Mouse (Mus musculus): Measurements from ENCODE around the gene Smyd4. TPM values are rescaled to one million over a fixed set of nuclear protein-coding genes. Genes with fewer than 3 reads are reported as not detected.
A peak's percentile ranks its signal among the peaks of the same experiment; 100 is the strongest.
"Not testable (repeated sequence)": the region's sequence is repeated elsewhere in the genome, so short reads cannot be mapped to it uniquely, and the experiment has no call there.

The Smyd4 gene
- polyA plus RNA-seq, 1 experiment from 2014 or later, result 4.6 TPM

DNA sequence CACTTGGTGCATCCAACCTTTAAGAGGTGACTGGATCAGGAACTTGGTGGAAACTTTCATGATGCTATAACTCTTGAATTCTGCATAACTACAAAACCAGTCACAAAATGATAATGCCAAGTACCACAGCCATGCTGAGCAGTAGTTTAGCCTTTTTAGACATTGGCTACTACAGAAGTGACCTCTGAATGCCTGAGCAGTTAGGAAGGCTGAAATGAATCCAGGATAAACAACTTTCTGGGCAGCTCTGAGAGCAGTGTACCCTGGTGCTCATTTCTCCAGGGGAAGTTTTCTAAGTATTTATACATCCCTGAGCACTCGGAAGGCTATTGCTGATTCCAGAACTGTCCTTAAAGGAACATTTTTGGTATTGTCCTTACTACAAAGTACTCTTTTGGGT is 7.2 kb downstream of the Smyd4 start:
- 86% methylated on average over 1 of the region's 1 CpGs for WGBS (ENCODE audit: insufficient replicate concordance)

GRCm38 (mm10) chr11:75377125-75377524 is 28.9 kb downstream of the Smyd4 start:
- no peaks in the 10 kb centered on the region; the same call in 1 of the 2 replicates for H3K4me1 ChIP-seq (ENCODE audit: control insufficient read depth, low read depth, low read length)
- no peak overlapping the region for H3K4me3 ChIP-seq (ENCODE audit: low read depth, low read length)
- no peaks in the 10 kb centered on the region for H3K27me3 ChIP-seq (ENCODE audit: control insufficient read depth, insufficient read depth, low read depth, low read length)
- 29% methylated on average over 1 of the region's 1 CpGs for WGBS (ENCODE audit: insufficient replicate concordance)
- H3K36me3 ChIP-seq (ENCODE audit: control insufficient read depth, insufficient read depth), result no peaks in the 10 kb centered on the region
- no peak overlapping the region for H3K4me2 ChIP-seq (ENCODE audit: low read depth, low read length)
- no peak overlapping the region for H3K27ac ChIP-seq (ENCODE audit: low read length)
- no peak overlapping the region for H3K9ac ChIP-seq (ENCODE audit: low read depth, low read length)
- peak; percentile 53; the same call in 1 of the 2 replicates for ATAC-seq (ENCODE audit: low read depth)
- no peaks in the 10 kb centered on the region for H3K9me3 ChIP-seq (replicated peaks; ENCODE audit: control insufficient read depth, low read length)

More for the DNA sequence above, 7.2 kb downstream of the Smyd4 start:
- no peak for ATAC-seq (ENCODE audit: low read depth)
- H3K4me3 ChIP-seq (ENCODE audit: low read depth, low read length), result no peak overlapping the region
- H3K27me3 ChIP-seq (ENCODE audit: control insufficient read depth, insufficient read depth, low read depth, low read length), result no peaks in the 10 kb centered on the region
- H3K9ac ChIP-seq (ENCODE audit: low read depth, low read length), result no peak overlapping the region
- no peaks in the 10 kb centered on the region for H3K9me3 ChIP-seq (replicated peaks; ENCODE audit: control insufficient read depth, low read length)
- H3K4me1 ChIP-seq (ENCODE audit: control insufficient read depth, low read depth, low read length), result peaks cover 2% of the 10 kb centered on the region
- no peaks in the 10 kb centered on the region for H3K36me3 ChIP-seq (ENCODE audit: control insufficient read depth, insufficient read depth)
- no peak overlapping the region for H3K27ac ChIP-seq (ENCODE audit: low read length)
- H3K4me2 ChIP-seq (ENCODE audit: low read depth, low read length), result no peak overlapping the region

DNA sequence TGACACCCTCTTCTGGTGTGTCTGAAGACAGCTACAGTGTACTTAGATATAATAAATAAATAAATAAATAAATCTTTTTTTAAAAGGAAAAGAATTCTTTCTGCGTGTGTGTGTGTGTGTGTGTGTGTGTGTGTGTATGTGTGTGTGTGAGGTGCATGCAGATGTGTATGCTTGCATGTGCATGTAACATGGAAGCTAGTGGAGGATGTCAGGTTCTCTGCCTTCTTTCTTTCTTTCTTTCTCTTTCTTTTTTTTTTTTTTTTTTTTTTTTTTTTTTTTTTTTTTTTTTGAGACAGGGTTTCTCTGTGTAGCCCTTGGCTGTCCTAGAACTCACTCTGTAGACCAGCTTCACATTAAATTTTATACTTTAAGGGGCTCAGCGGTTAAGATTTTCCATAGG is 30.6 kb downstream of the Smyd4 start:
- not testable (repeated sequence) for H3K27ac ChIP-seq (ENCODE audit: low read length); H3K36me3 ChIP-seq (ENCODE audit: control insufficient read depth, insufficient read depth); ATAC-seq (ENCODE audit: low read depth); H3K4me2 ChIP-seq (ENCODE audit: low read depth, low read length); H3K4me1 ChIP-seq (ENCODE audit: control insufficient read depth, low read depth, low read length); H3K27me3 ChIP-seq (ENCODE audit: control insufficient read depth, insufficient read depth, low read depth, low read length); H3K9ac ChIP-seq (ENCODE audit: low read depth, low read length); H3K9me3 ChIP-seq (replicated peaks; ENCODE audit: control insufficient read depth, low read length); H3K4me3 ChIP-seq (ENCODE audit: low read depth, low read length)
- 74% methylated on average over 2 of the region's 2 CpGs for WGBS (ENCODE audit: insufficient replicate concordance)

GRCm38 (mm10) chr11:75383529-75383928 is 35.3 kb downstream of the Smyd4 start:
- not testable (repeated sequence) for H3K9ac ChIP-seq (ENCODE audit: low read depth, low read length); ATAC-seq (ENCODE audit: low read depth); H3K36me3 ChIP-seq (ENCODE audit: control insufficient read depth, insufficient read depth); H3K4me2 ChIP-seq (ENCODE audit: low read depth, low read length); H3K27me3 ChIP-seq (ENCODE audit: control insufficient read depth, insufficient read depth, low read depth, low read length); H3K4me3 ChIP-seq (ENCODE audit: low read depth, low read length); H3K27ac ChIP-seq (ENCODE audit: low read length); H3K4me1 ChIP-seq (ENCODE audit: control insufficient read depth, low read depth, low read length); H3K9me3 ChIP-seq (replicated peaks; ENCODE audit: control insufficient read depth, low read length)
- 18% methylated on average over 3 of the region's 3 CpGs for WGBS (ENCODE audit: insufficient replicate concordance)

DNA sequence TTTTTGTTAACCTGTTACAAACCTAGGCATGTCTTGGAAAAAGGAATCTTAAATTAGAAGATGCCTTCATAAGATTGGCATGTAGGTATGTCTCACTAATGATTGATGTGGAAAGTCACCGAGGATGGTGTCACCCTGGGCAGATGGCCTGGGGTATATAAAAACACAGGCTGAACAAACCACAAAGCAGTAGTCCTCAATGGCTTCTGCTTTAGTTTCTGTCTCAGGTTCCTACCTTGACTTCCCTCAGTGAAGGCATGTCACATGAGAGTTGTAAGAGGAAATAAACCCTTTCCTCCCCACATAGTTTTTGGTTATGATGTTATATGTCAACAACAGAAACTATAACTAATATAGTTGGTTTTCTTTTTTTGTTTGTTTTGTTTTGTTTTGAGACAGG is 47.4 kb downstream of the Smyd4 start:
- WGBS (ENCODE audit: insufficient replicate concordance), result 38% methylated on average over 1 of the region's 1 CpGs
- H3K36me3 ChIP-seq (ENCODE audit: control insufficient read depth, insufficient read depth), result no peaks in the 10 kb centered on the region
- no peaks in the 10 kb centered on the region for H3K4me1 ChIP-seq (ENCODE audit: control insufficient read depth, low read depth, low read length)
- no peaks in the 10 kb centered on the region for H3K9me3 ChIP-seq (replicated peaks; ENCODE audit: control insufficient read depth, low read length)
- no peak overlapping the region for H3K4me2 ChIP-seq (ENCODE audit: low read depth, low read length)
- no peak for ATAC-seq (ENCODE audit: low read depth)
- no peaks in the 10 kb centered on the region for H3K27me3 ChIP-seq (ENCODE audit: control insufficient read depth, insufficient read depth, low read depth, low read length)
- H3K27ac ChIP-seq (ENCODE audit: low read length), result no peak overlapping the region
- no peak overlapping the region for H3K9ac ChIP-seq (ENCODE audit: low read depth, low read length)
- H3K4me3 ChIP-seq (ENCODE audit: low read depth, low read length), result no peak overlapping the region

DNA sequence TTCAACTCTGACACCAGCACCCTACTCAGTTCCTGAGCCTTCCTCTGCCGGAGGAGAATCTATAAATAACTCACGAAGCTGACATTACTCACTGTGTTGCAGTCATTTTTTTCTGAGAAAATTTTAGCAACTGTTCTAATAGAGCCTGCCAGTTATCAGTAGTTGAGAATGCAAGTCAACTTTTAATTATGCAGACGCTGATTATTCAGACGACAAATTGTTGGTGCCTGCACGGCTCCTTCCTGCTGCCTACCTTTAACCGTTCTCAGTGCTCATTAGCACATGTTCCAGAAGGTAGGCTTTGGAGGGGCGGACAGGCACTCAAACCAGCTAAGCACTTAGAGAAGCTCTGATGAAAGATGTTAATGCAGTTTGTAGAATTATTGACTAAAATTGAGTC is 49.2 kb downstream of the Smyd4 start:
- Histone ChIP-seq H3K4me1 (ENCODE audit: control insufficient read depth, low read depth, low read length) (no peaks in the 10 kb centered on the region; the same call in 1 of the 2 replicates), H3K4me2 (ENCODE audit: low read depth, low read length) (no peak overlapping the region), H3K36me3 (ENCODE audit: control insufficient read depth, insufficient read depth) (no peaks in the 10 kb centered on the region), H3K27ac (ENCODE audit: low read length) (no peak overlapping the region), H3K4me3 (ENCODE audit: low read depth, low read length) (no peak overlapping the region), H3K27me3 (ENCODE audit: control insufficient read depth, insufficient read depth, low read depth, low read length) (no peaks in the 10 kb centered on the region), H3K9me3 (replicated peaks; ENCODE audit: control insufficient read depth, low read length) (no peaks in the 10 kb centered on the region), H3K9ac (ENCODE audit: low read depth, low read length) (no peak overlapping the region)
- no peak for ATAC-seq (ENCODE audit: low read depth)
- WGBS (ENCODE audit: insufficient replicate concordance), result 55% methylated on average over 7 of the region's 7 CpGs

GRCm38 (mm10) chr11:75399411-75399841 is 51.2 kb downstream of the Smyd4 start:
- Histone ChIP-seq H3K4me1 (ENCODE audit: control insufficient read depth, low read depth, low read length) (no peaks in the 10 kb centered on the region; the same call in 1 of the 2 replicates), H3K27ac (ENCODE audit: low read length) (no peak overlapping the region), H3K36me3 (ENCODE audit: control insufficient read depth, insufficient read depth) (no peaks in the 10 kb centered on the region), H3K4me2 (ENCODE audit: low read depth, low read length) (no peak overlapping the region), H3K4me3 (ENCODE audit: low read depth, low read length) (no peak overlapping the region), H3K9me3 (replicated peaks; ENCODE audit: control insufficient read depth, low read length) (no peaks in the 10 kb centered on the region), H3K9ac (ENCODE audit: low read depth, low read length) (no peak overlapping the region), H3K27me3 (ENCODE audit: control insufficient read depth, insufficient read depth, low read depth, low read length) (no peaks in the 10 kb centered on the region)
- ATAC-seq (ENCODE audit: low read depth), result no peak
- 71% methylated on average over 11 of the region's 11 CpGs for WGBS (ENCODE audit: insufficient replicate concordance)

- Histone ChIP-seq H3K36me3 (ENCODE audit: control insufficient read depth, insufficient read depth) (no peaks in the 10 kb centered on the region), H3K4me1 (ENCODE audit: control insufficient read depth, low read depth, low read length) (no peaks in the 10 kb centered on the region; the same call in 1 of the 2 replicates), H3K27ac (ENCODE audit: low read length) (no peak overlapping the region), H3K4me3 (ENCODE audit: low read depth, low read length) (no peak overlapping the region), H3K9me3 (replicated peaks; ENCODE audit: control insufficient read depth, low read length) (no peaks in the 10 kb centered on the region), H3K4me2 (ENCODE audit: low read depth, low read length) (no peak overlapping the region), H3K9ac (ENCODE audit: low read depth, low read length) (no peak overlapping the region), H3K27me3 (ENCODE audit: control insufficient read depth, insufficient read depth, low read depth, low read length) (no peaks in the 10 kb centered on the region)
- WGBS (ENCODE audit: insufficient replicate concordance), result 72% methylated on average over 9 of the region's 9 CpGs
- ATAC-seq (ENCODE audit: low read depth), result no peak
These were observed 51.9 kb downstream of the Smyd4 start for GRCm38 (mm10) chr11:75400099-75400498.

- no peak overlapping the region for H3K9ac ChIP-seq (ENCODE audit: low read depth, low read length)
- no peaks in the 10 kb centered on the region for H3K9me3 ChIP-seq (replicated peaks; ENCODE audit: control insufficient read depth, low read length)
- H3K4me2 ChIP-seq (ENCODE audit: low read depth, low read length), result no peak overlapping the region
These were observed 54.0 kb downstream of the Smyd4 start for GRCm38 (mm10) chr11:75402271-75402690.

More at GRCm38 (mm10) chr11:75402271-75402690, 54.0 kb downstream of the Smyd4 start:
- H3K4me1 ChIP-seq (ENCODE audit: control insufficient read depth, low read depth, low read length), result no peaks in the 10 kb centered on the region; the same call in 1 of the 2 replicates
- H3K4me3 ChIP-seq (ENCODE audit: low read depth, low read length), result no peak overlapping the region
- WGBS (ENCODE audit: insufficient replicate concordance), result 56% methylated on average over 5 of the region's 5 CpGs
- H3K27ac ChIP-seq (ENCODE audit: low read length), result no peak overlapping the region
- H3K36me3 ChIP-seq (ENCODE audit: control insufficient read depth, insufficient read depth), result no peaks in the 10 kb centered on the region
- no peaks in the 10 kb centered on the region for H3K27me3 ChIP-seq (ENCODE audit: control insufficient read depth, insufficient read depth, low read depth, low read length)
- ATAC-seq (ENCODE audit: low read depth), result peak; percentile 67
